Mouse (Mus musculus) CH12.LX (cell line): ENCODE data around the gene Fut1. TPM values are rescaled to one million over a fixed set of nuclear protein-coding genes. Genes with fewer than 3 reads are reported as not detected.

ENCODE experiments used
- DNase-seq: peaks from one replicate; pipeline ENCODE4 v3.0.0-alpha.2; 2013; ENCODE audit errors: extremely low read depth
- H3K27ac ChIP-seq: 2 replicates; pipeline ENCODE4 v1.5.1; 2012; ENCODE audit warnings: low read depth, mild to moderate bottlenecking, control low read depth, moderate library complexity; ENCODE audit not compliant: insufficient read depth
- H3K27me3 ChIP-seq: replicated peaks from 2 replicates; pipeline ENCODE3; 2012; ENCODE audit warnings: inconsistent platforms
- H3K36me3 ChIP-seq, 2 experiments: replicated peaks in 1 of 2; 2 replicates each; pipeline versions ENCODE3 to v1.6.1; 2012; ENCODE audit warnings: inconsistent platforms in 1 of 2, low read length in 1 of 2, mild to moderate bottlenecking in 1 of 2, mixed read lengths in 1 of 2, moderate library complexity in 1 of 2; ENCODE audit not compliant: control insufficient read depth in 1 of 2, insufficient read depth in 1 of 2
- H3K4me1 ChIP-seq, 2 experiments: 2 replicates each; pipeline ENCODE4 v1.6.1; 2012; ENCODE audit warnings: inconsistent platforms in 1 of 2, moderate library complexity in 1 of 2; ENCODE audit not compliant: insufficient read depth in 2 of 2, control insufficient read depth in 1 of 2
- H3K4me2 ChIP-seq: 2 replicates; pipeline ENCODE4 v1.6.1; 2012; ENCODE audit warnings: low read depth, mild to moderate bottlenecking, control low read depth; ENCODE audit not compliant: poor library complexity, insufficient read depth, severe bottlenecking
- H3K4me3 ChIP-seq, 3 experiments: fragments of 150-350 bp in 1 of 3; sonication (generic) in 1 of 3; replicated peaks in 1 of 3; 2 replicates each; pipeline versions ENCODE3 to v1.5.1; 2011 to 2012; ENCODE audit warnings: low read depth in 2 of 3, low read length in 2 of 3, mild to moderate bottlenecking in 2 of 3, moderate library complexity in 2 of 3, control low read depth in 1 of 3, improper control_type of control experiment in 1 of 3, inconsistent platforms in 1 of 3, mixed read lengths in 1 of 3; ENCODE audit not compliant: poor library complexity in 1 of 3
- H3K79me2 ChIP-seq: replicated peaks from 2 replicates; pipeline ENCODE4 v1.6.1; 2012; ENCODE audit warnings: mild to moderate bottlenecking, moderate library complexity; ENCODE audit not compliant: control insufficient read depth, poor library complexity, insufficient read depth, severe bottlenecking; ENCODE audit errors: extremely low read depth
- H3K9ac ChIP-seq: 2 replicates; pipeline ENCODE4 v1.6.1; 2012; ENCODE audit warnings: low read depth, mild to moderate bottlenecking, control low read depth, moderate library complexity; ENCODE audit not compliant: insufficient read depth
- H3K9me3 ChIP-seq: replicated peaks from 2 replicates; pipeline ENCODE3; 2012; ENCODE audit warnings: low read length, inconsistent platforms, mixed read lengths
- BHLHE40 ChIP-seq: IDR thresholded peaks from 2 replicates; pipeline ENCODE4 v1.6.1; 2011; ENCODE audit warnings: mild to moderate bottlenecking, low read depth, low read length, improper control_type of control experiment
- CHD1 ChIP-seq: IDR thresholded peaks from 2 replicates; pipeline ENCODE4 v1.6.1; 2012; ENCODE audit warnings: low read depth, low read length, improper control_type of control experiment, inconsistent platforms
- CHD2 ChIP-seq: IDR thresholded peaks from 2 replicates; pipeline ENCODE4 v1.6.1; 2011; ENCODE audit warnings: low read length, improper control_type of control experiment
- CTCF ChIP-seq, 2 experiments: IDR thresholded peaks in 1 of 2; conservative IDR thresholded peaks in 1 of 2; 2 replicates each; pipeline ENCODE4 v1.5.1; 2011 to 2012; ENCODE audit warnings: low read depth in 2 of 2, low read length in 2 of 2, improper control_type of control experiment in 1 of 2, inconsistent platforms in 1 of 2, mild to moderate bottlenecking in 1 of 2, moderate library complexity in 1 of 2
- E2F4 ChIP-seq: IDR thresholded peaks from 2 replicates; pipeline ENCODE4 v1.6.1; 2011; ENCODE audit warnings: low read depth, low read length, improper control_type of control experiment; ENCODE audit not compliant: insufficient replicate concordance
- ETS1 ChIP-seq: conservative IDR thresholded peaks from 2 replicates; pipeline ENCODE4 v1.6.1; 2012; ENCODE audit warnings: low read depth, mild to moderate bottlenecking, inconsistent platforms, low read length, improper control_type of control experiment, moderate library complexity
- HCFC1 ChIP-seq: IDR thresholded peaks from 2 replicates; pipeline ENCODE4 v1.6.1; 2012; ENCODE audit warnings: low read depth, mild to moderate bottlenecking, inconsistent platforms, low read length, improper control_type of control experiment
- IRF4 ChIP-seq: IDR thresholded peaks from 2 replicates; pipeline ENCODE4 v1.6.1; 2014; ENCODE audit warnings: low read depth, mild to moderate bottlenecking, inconsistent platforms, low read length, improper control_type of control experiment
- JUN ChIP-seq: IDR thresholded peaks from 2 replicates; pipeline ENCODE4 v1.6.1; 2011; ENCODE audit warnings: low read depth, mild to moderate bottlenecking, low read length, improper control_type of control experiment, moderate library complexity; ENCODE audit not compliant: insufficient read depth
- KAT2A ChIP-seq: IDR thresholded peaks from 2 replicates; pipeline ENCODE4 v1.6.1; 2012; ENCODE audit warnings: low read length, improper control_type of control experiment, inconsistent platforms; ENCODE audit not compliant: insufficient replicate concordance
- MAFK ChIP-seq: IDR thresholded peaks from 2 replicates; pipeline ENCODE4 v1.6.1; 2011; ENCODE audit warnings: low read length, improper control_type of control experiment; ENCODE audit not compliant: insufficient replicate concordance
- MAZ ChIP-seq: IDR thresholded peaks from 2 replicates; pipeline ENCODE4 v1.6.1; 2012; ENCODE audit warnings: low read depth, mild to moderate bottlenecking, inconsistent platforms, low read length, improper control_type of control experiment, moderate library complexity
- MEF2A ChIP-seq: IDR thresholded peaks from 2 replicates; pipeline ENCODE4 v1.6.1; 2014; ENCODE audit warnings: low read depth, mild to moderate bottlenecking, inconsistent platforms, low read length, improper control_type of control experiment, borderline replicate concordance
- MXI1 ChIP-seq: IDR thresholded peaks from 2 replicates; pipeline ENCODE4 v1.6.1; 2011; ENCODE audit warnings: mild to moderate bottlenecking, low read depth, low read length, improper control_type of control experiment
- NRF1 ChIP-seq: IDR thresholded peaks from 2 replicates; pipeline ENCODE4 v1.6.1; 2014; ENCODE audit warnings: low read depth, mild to moderate bottlenecking, inconsistent platforms, low read length, improper control_type of control experiment, moderate library complexity
- PAX5 ChIP-seq: IDR thresholded peaks from 2 replicates; pipeline ENCODE4 v1.6.1; 2012; ENCODE audit warnings: low read length, inconsistent platforms, mixed read lengths
- POLR2A ChIP-seq: IDR thresholded peaks from 2 replicates; pipeline ENCODE4 v1.6.1; 2011; ENCODE audit warnings: low read depth, mild to moderate bottlenecking, improper control_type of control experiment, low read length
- POLR2AphosphoS2 ChIP-seq: IDR thresholded peaks from 2 replicates; pipeline ENCODE4 v1.6.1; 2011; ENCODE audit warnings: low read depth, low read length, improper control_type of control experiment
- SIN3A ChIP-seq: IDR thresholded peaks from 2 replicates; pipeline ENCODE4 v1.6.1; 2012; ENCODE audit warnings: low read length, improper control_type of control experiment, inconsistent platforms
- TBP ChIP-seq: conservative IDR thresholded peaks from 2 replicates; pipeline ENCODE4 v1.6.1; 2011; ENCODE audit warnings: low read depth, low read length, improper control_type of control experiment
- TCF12 ChIP-seq: IDR thresholded peaks from 2 replicates; pipeline ENCODE4 v1.6.1; 2014; ENCODE audit warnings: low read depth, mild to moderate bottlenecking, inconsistent platforms, low read length, improper control_type of control experiment
- UBTF ChIP-seq: IDR thresholded peaks from 2 replicates; pipeline ENCODE4 v1.6.1; 2012; ENCODE audit warnings: low read depth, mild to moderate bottlenecking, inconsistent platforms, low read length, improper control_type of control experiment, moderate library complexity
- USF1 ChIP-seq: IDR thresholded peaks from 2 replicates; pipeline ENCODE4 v1.6.1; 2014; ENCODE audit warnings: low read depth, mild to moderate bottlenecking, inconsistent platforms, low read length, improper control_type of control experiment
- USF2 ChIP-seq: conservative IDR thresholded peaks from 2 replicates; pipeline ENCODE4 v1.6.1; 2011; ENCODE audit warnings: low read depth, low read length, improper control_type of control experiment
- ZC3H11A ChIP-seq: IDR thresholded peaks from 2 replicates; pipeline ENCODE4 v1.6.1; 2012; ENCODE audit warnings: low read depth, mild to moderate bottlenecking, inconsistent platforms, low read length, improper control_type of control experiment
- ZKSCAN1 ChIP-seq: IDR thresholded peaks from 2 replicates; pipeline ENCODE4 v1.6.1; 2012; ENCODE audit warnings: low read depth, inconsistent platforms, low read length, improper control_type of control experiment, borderline replicate concordance
- dilution Hi-C: fragments of 300-500 bp; cut with MboI; formaldehyde crosslinking; loops from 2 replicates; pipeline ENCODE4 v1.14.3; 2020; ENCODE audit warnings: low sequenced_read_pairs; ENCODE audit not compliant: extremely low pct_unique_long_range_greater_than_20kb, extremely low pct_ligation_motif_present
- in situ Hi-C: fragments of 300-500 bp; cut with MboI; formaldehyde crosslinking; loops from 3 replicates; pipeline ENCODE4 v1.14.3; 2019; ENCODE audit warnings: low sequenced_read_pairs, low pct_ligation_motif_present, low pct_unique_long_range_greater_than_20kb, mixed read lengths
- polyA plus RNA-seq: library from polyadenylated mRNA; unstranded; fragments of >175 nt; gene quantifications from 2 replicates; pipeline ENCODE4 v1.2.1, GENCODE M21; 2012; ENCODE audit warnings: low read depth; ENCODE audit not compliant: insufficient read length
- total RNA-seq, 2 experiments: library from RNA; depleted of rRNA; stranded (reverse); fragments of 300-350 nt in 1 of 2; fragments of >200 nt in 1 of 2; gene quantifications; 2 replicates each; pipeline ENCODE4 v1.2.3; 2012 to 2014

Fut1 gene
- total and polyA plus RNA-seq, 3 experiments = 2.4 to 6.4 (median 2.5) TPM

- dilution Hi-C loops = no loop called here
- Histone ChIP-seq H3K4me2 (no peak overlapping the region), H3K4me3 (no peak overlapping the region), H3K27ac (no peak overlapping the region), H3K4me1 (peaks cover 0 to 2% of the 10 kb centered on the region in 2 experiments; a peak in 2 of 4 replicates), H3K9me3 (peaks cover 35% of the 10 kb centered on the region), H3K36me3 (peaks cover 0 to 21% of the 10 kb centered on the region in 2 experiments), H3K9ac (no peak overlapping the region), H3K79me2 (no peaks in the 10 kb centered on the region), H3K27me3 (no peaks in the 10 kb centered on the region)
- TF ChIP-seq ZKSCAN1 (no peak), ETS1 (no peak), TBP (no peak), MXI1 (no peak), ZC3H11A (no peak), CHD1 (no peak), MEF2A (no peak), UBTF (no peak), IRF4 (no peak), MAZ (no peak), NRF1 (no peak), POLR2A (no peak), TCF12 (no peak), KAT2A (no peak), POLR2AphosphoS2 (no peak)
- DNase-seq = no peak
- in situ Hi-C loops = no loop called here
Measured at GRCm38 (mm10) chr7:45626571-45627076, 9.5 kb downstream of the Fut1 start.

GRCm38 (mm10) chr7:45627261-45627660 is 10.2 kb downstream of the Fut1 start, which contains the start of gene Rasip1:
Gene Rasip1, plus strand, starts transcription at chr7:45627488.
- Histone ChIP-seq H3K27me3 (no peaks in the 10 kb centered on the region), H3K9ac (peak within 1 kb of the TSS; percentile 74), H3K4me3 (peak within 1 kb of the TSS in 2 of 3 experiments; percentile 26 to 55), H3K9me3 (peaks cover 35% of the 10 kb centered on the region), H3K4me1 (peaks cover 0 to 2% of the 10 kb centered on the region in 2 experiments; a peak in 1 of 4 replicates), H3K4me2 (peak within 1 kb of the TSS; percentile 64), H3K36me3 (peaks cover 0 to 25% of the 10 kb centered on the region in 2 experiments), H3K79me2 (no peaks in the 10 kb centered on the region), H3K27ac (no peak within 1 kb of the TSS)
- no peak for DNase-seq
- TF ChIP-seq CTCF (conservative IDR thresholded peaks at IDR 0.05 in 1 of 2, IDR thresholded peaks at IDR 0.05 in 1 of 2; ENCODE audit: low read depth in 2 of 2, low read length in 2 of 2) (no peak), USF2 (no peak), SIN3A (no peak), MAZ (no peak), MXI1 (no peak), USF1 (no peak), POLR2AphosphoS2 (no peak), IRF4 (no peak), BHLHE40 (no peak), ZC3H11A (no peak), MAFK (no peak), JUN (no peak), CHD2 (no peak), POLR2A (no peak), PAX5 (no peak), NRF1 (no peak), E2F4 (no peak), CHD1 (no peak), HCFC1 (no peak)
- in situ Hi-C loops (no loop called here), dilution Hi-C loops (no loop called here)
